ENCODE assay signal across 8 mouse cellular contexts in the genomic region with DNA sequence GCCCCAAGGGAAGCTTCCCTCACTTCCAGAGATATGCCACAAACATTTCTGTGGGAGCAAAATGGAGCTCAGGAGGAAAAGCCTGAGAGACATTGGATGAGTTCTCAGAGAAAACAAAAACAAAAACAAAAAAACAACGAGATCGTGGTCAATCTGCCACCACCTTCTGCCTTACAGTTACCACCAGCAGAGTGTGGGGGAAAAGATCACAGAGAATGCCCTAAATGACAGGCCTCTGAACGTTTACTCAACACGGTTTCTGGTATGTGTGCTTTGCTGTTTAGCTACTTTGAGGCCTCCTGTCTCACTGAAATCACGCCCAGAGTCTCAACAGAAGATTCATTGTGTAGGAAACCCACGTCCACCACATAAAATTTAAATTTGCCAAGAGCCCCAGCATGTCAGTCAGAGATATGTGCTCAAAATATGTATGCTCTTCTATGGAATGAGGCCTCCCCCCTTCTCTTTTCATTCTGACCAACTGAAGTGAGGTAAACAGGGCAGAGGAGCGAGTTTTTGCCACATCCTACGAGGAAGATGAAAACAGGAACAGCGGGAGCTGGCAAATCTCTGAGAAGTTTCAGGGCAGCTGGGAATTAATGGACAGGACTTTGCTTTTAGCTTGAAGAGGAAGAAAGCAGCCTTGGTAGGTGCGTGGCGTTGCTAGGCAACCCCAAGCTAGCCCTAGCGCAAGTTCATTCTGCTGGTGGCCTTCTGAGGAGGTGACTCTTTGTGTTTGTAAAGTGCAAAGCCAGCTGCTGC.
DNase-seq lines count a peak whose midpoint lies in the region; ATAC-seq and TF ChIP-seq lines count a peak whose summit lies in the region.

No protein-coding gene starts in this region.

- no peak overlapping the region for H3K9ac ChIP-seq in forebrain, embryonic 14.5 days (ENCODE audit: low read length)
- H3K9ac ChIP-seq in neural tube, embryonic 15.5 days (replicated peaks) = no peak overlapping the region

- H3K4me1 ChIP-seq in forebrain, embryonic 14.5 days (ENCODE audit: control insufficient read depth, insufficient read depth, low read length) = peaks cover 31% of the 10 kb centered on the region
- H3K4me1 ChIP-seq in neural tube, embryonic 15.5 days = peaks cover 42% of the 10 kb centered on the region

- no peaks in the 10 kb centered on the region for H3K9me3 ChIP-seq in forebrain, embryonic 14.5 days (replicated peaks; ENCODE audit: control insufficient read depth, low read length)
- H3K9me3 ChIP-seq in neural tube, embryonic 15.5 days (replicated peaks) = no peaks in the 10 kb centered on the region

- peak; percentile 69 for ATAC-seq in forebrain, embryonic 14.5 days
- peak; percentile 59; the same call in 1 of the 2 replicates for ATAC-seq in neural tube, embryonic 15.5 days (ENCODE audit: low FRiP score)
- ATAC-seq in granulocyte monocyte progenitor cell, adult 5-6 weeks (replicated peaks; ENCODE audit: poor library complexity, severe bottlenecking) = no peak

- 19% methylated on average over 12 of the region's 12 CpGs for WGBS in forebrain, embryonic 14.5 days
- 21% methylated on average over 12 of the region's 12 CpGs for WGBS in neural tube, embryonic 15.5 days

- H3K4me2 ChIP-seq in forebrain, embryonic 14.5 days (ENCODE audit: low read length) = no peak overlapping the region
- no peak overlapping the region for H3K4me2 ChIP-seq in neural tube, embryonic 15.5 days

- peak in 1 of 2 experiments; percentile 34 for DNase-seq in left cerebral cortex, adult 2 months (ENCODE audit: extremely low spot score in 1 of 2, low spot score in 2 of 2)
- no peak for DNase-seq in left cerebral cortex, postnatal 10 days (ENCODE audit: extremely low spot score in 1 of 2, low spot score in 2 of 2)
- peak; percentile 83 for DNase-seq in forebrain, embryonic 14.5 days (ENCODE audit: low spot score)
- peak; percentile 58 to 80 for DNase-seq in kidney, postnatal 25 days
- no peak for DNase-seq in gastrocnemius, postnatal 36 days
- no peak for DNase-seq in layer of hippocampus, adult 9-11 months

- TF ChIP-seq CTCF in left cerebral cortex, adult 2 months (IDR thresholded peaks at IDR 0.05) = no peak

- H3K27ac ChIP-seq in left cerebral cortex, adult 2 months = peak overlapping the region; percentile 59
- H3K27ac ChIP-seq in forebrain, embryonic 14.5 days (ENCODE audit: low read depth, low read length) = peak overlapping the region; percentile 53; the same call in 1 of the 2 replicates
- H3K27ac ChIP-seq in neural tube, embryonic 15.5 days (replicated peaks) = peak overlapping the region; percentile 43

- no peaks in the 10 kb centered on the region for H3K36me3 ChIP-seq in forebrain, embryonic 14.5 days (ENCODE audit: control insufficient read depth, insufficient read depth, low read length)
- H3K36me3 ChIP-seq in neural tube, embryonic 15.5 days = no peaks in the 10 kb centered on the region

- intact Hi-C loops in left cerebral cortex, adult 2 months (cut with DNase I) = no loop called here
- intact Hi-C loops in left cerebral cortex, postnatal 10 days (cut with DNase I) = no loop called here
- intact Hi-C loops in gastrocnemius, postnatal 36 days (cut with DNase I) = no loop called here

- no peaks in the 10 kb centered on the region for H3K27me3 ChIP-seq in forebrain, embryonic 14.5 days (replicated peaks; ENCODE audit: control insufficient read depth, insufficient read depth, low read length)
- no peaks in the 10 kb centered on the region for H3K27me3 ChIP-seq in neural tube, embryonic 15.5 days (replicated peaks)

- no peak overlapping the region for H3K4me3 ChIP-seq in left cerebral cortex, adult 2 months
- H3K4me3 ChIP-seq in forebrain, embryonic 14.5 days (ENCODE audit: low read depth, low read length) = no peak overlapping the region
- H3K4me3 ChIP-seq in neural tube, embryonic 15.5 days (replicated peaks) = no peak overlapping the region

Comparison
In these comparisons a context has a peak if more than half of its experiments do, and no peak if none do; other contexts are left out.
1. DNase-seq: peak in forebrain, embryonic 14.5 days (single experiment) and kidney, postnatal 25 days (2 of 2); none in left cerebral cortex, postnatal 10 days (0 of 2), gastrocnemius, postnatal 36 days (0 of 2) and layer of hippocampus, adult 9-11 months (single experiment).
2. Peak in every context shown above with its lines, with median percentiles within 50 percentile points of each other: H3K27ac ChIP-seq.